Mouse (Mus musculus) 416B (cell line): ENCODE measurements around the gene Nr1h3.

Source experiments
- DNase-seq: peaks from one replicate; pipeline ENCODE4 v3.0.0; 2011; ENCODE audit warnings: low read depth

The Nr1h3 gene

DNA sequence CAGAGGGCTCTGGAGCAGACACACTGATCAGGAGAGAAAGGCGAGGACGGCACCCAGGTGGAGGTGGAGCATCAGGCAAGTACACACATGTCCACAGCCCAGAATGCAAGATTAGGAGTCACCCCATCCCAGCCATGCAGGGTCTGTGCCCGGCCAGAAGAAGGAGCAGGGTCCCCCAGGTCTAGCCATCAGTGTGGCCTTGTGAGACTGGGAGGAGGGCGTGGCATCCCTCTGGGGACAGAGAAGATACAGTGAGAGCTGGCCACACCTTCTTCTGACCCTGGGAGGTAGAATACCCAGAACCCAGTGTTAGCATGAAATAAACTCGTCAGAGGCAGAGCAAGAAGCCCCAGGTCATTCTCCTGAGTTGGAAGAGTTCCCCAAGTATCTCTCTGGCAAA lies 63.3 kb downstream of the Nr1h3 start:
- no peak for DNase-seq

DNA sequence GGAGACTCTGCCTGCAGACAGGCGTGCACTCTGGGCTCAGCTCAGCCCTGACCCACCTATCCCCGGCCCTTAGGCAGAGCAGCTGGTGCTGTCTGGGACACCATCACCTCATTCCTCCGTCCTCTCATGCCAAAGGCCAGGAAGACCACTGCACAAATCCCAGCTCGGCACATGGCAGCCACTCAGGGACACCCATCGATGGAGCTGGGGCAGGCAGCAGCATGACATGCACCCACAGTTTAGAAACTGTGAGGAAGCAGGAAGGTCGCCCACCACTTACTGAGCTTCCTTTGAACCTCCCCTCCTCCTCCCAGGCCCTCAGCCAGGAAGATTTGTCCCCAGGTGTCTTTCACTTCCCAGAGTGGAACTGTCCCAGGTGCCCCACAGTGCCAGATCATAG lies 65.2 kb downstream of the Nr1h3 start:
- no peak for DNase-seq

DNA sequence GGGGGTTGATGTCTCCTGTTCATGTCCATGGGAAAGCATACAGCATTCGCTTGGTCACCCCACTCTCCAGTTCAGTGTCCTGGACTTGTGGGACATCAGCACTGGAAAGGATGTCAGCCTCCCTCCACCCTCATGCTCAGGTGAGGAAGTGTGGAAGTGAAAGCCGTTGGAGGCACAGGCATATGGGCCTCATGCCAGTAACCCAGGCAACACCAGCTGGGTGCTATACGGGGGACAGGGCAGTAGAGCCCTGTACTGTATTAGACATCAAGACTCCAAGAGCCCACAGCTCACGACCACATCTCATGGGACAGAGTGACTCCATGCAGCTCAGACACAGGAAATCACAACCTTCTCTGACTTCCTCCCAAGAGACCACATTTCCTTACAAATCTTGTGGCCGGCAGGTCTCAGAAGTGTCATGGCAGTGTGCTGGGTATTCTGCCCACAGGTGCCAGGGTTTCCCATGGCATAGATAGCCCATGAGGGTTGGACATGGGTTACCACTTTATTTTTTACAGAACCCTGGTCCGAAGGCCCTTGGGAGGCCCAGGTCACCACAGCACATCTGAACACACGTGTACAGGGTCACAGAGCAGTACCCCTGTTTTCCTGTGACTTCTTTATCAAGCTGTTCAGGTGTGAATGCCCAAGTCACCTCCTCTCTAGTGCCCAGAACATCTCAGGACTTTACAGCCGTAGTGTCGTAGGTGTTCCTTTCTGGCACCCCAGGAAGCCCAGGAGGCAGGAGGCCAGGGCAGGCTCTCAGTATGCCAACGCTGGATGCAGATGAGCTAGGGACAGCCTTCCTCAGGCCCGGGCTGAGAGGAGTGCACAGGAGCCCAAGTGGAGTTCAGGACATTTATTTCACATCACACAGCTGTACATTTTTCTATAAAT lies 65.9 kb downstream of the Nr1h3 start:
- peak; percentile 48 for DNase-seq
